Mouse (Mus musculus) A20 (cell line): ENCODE measurements around the gene Carmil2.

Source experiments
- DNase-seq: peaks from one replicate; pipeline ENCODE4 v3.0.0-alpha.2; 2011; ENCODE audit warnings: low read depth, low spot score

Gene Carmil2

GRCm38 (mm10) chr8:105722861-105723260, 36.8 kb downstream of the Carmil2 start:
- no peak for DNase-seq

DNA sequence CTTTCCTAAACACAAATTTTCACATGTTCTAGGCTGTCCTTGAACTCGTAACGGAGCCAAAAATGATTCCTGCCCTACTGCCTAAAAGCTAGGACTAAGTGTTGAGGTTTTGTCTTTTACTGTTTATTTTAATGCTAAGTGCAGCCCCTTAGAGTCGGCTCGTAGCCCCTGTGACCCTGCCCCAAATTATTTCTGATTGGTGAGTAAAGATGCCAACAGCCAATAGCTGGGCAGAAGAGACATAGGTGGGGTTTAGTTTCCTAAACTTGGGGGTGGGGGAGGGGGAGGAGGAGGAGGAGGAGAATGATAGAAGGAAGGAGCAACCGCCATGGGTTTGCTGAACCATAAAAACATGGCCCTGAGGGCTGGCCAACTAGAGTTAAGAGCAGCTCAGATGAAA, 39.7 kb downstream of the Carmil2 start:
- DNase-seq, result no peak

DNA sequence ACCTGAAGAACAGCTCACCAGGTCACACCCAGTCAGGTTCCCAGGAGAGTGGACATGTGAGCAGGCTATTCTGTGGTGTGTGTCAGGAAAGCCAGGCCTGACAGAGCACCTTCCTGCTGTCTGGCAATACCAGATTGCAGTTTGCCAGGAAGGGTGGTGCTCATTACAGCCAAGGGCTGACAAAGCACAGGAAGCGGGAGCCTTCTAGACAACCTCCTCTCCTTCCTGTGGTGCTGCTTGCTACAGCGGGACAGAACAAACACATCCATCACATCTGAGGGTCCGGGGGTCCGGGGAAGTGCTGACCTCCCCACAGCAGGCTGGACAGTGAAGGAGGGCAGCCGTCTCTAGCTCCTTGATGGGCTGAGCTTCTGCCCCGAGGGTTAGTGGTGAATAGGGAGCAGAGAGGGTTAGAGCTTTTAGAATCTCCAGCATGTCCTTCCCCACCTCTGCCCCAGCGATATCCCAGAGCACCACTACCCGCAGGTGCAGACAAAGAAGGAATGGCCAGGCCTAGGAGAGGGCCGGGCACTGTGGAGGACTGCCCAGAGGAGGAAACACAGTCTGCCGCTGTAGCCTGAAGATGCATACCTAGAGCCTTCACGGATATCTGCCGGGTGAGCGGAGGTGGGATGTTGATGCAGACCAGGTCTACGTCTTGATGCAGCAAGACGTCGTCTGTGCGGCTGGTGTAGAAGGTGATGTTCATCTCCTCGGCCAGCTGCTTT, 41.5 kb downstream of the Carmil2 start:
- no peak for DNase-seq

- DNase-seq, result no peak
Measured at GRCm38 (mm10) chr8:105732186-105732585, 46.1 kb downstream of the Carmil2 start.

DNA sequence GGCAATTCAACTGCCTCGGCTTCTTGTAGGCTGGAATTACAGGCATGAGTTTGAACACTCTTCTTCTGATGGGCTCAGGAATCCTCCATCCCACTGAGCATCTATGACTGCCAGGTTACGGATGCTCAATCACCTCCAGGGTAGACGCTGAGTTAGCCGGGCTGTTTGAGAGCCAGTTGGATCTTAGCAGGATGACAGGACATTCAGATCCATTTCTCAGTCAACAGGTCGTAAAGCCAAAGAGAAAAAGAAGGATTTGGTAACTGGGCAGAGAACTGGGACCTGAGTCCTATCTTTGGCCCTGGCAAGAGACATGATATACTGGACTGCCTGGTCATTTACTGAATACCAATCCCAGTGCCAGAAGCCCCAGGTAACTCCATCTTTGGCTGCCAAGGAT, 53.1 kb downstream of the Carmil2 start:
- DNase-seq, result no peak

DNA sequence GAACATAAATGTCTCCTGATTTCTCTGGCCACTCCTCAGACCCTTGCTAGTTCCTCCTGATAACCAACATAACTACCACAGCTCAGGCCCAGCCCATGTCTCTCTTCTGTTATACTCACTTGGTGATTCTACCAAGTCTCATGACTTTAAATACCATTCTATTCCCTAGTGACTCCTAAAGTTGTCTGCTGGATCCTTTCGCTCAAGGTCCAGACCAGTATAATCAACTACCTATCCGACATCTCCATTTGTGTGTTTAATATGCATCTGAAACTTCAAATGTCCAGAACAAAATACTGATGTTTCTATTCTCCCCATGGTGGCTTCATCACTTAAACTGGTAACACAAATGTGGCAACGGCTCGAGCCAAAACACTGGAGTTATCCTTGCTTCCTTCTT, 57.2 kb downstream of the Carmil2 start:
- no peak for DNase-seq
